Mouse (Mus musculus): ENCODE measurements at regions not wholly inside any gene's neighbourhood (a gene's known extent, or its start where the extent isn't known, plus 50 kb on each side); places are given as distances from the start of the nearest gene placed in this dataset.

DNA sequence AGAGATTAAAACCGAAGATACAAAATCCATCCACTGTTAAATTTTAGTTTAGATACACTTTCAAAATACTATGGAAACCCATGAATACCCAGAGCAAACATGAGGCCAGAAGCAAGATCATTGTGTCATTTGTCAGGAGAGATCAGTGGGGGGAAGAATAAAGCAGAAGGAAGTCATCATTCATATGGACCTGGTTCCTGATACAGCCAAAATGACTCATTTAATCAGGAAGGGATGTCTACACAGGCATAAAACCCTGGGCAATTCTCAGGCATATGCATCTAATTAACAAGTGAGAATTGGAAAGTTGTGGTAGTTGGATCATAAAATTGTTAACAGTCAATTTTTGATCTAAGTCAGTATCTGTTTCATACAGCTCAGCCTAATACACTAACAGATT, 379.2 kb upstream of the Cited2 start:
- Histone ChIP-seq H3K4me2 (ENCODE audit: low read depth, low read length) (no peak overlapping the region), H3K4me1 (ENCODE audit: insufficient read depth) (no peaks in the 10 kb centered on the region), H3K4me3 (ENCODE audit: low read depth, low read length) (no peak overlapping the region), H3K27me3 (ENCODE audit: insufficient read depth, low read length) (no peaks in the 10 kb centered on the region), H3K9me3 (ENCODE audit: low read length) (no peaks in the 10 kb centered on the region), H3K36me3 (replicated peaks; ENCODE audit: insufficient read depth, low read length) (no peaks in the 10 kb centered on the region), H3K9ac (replicated peaks) (no peak overlapping the region), H3K27ac (ENCODE audit: low read depth) (no peak overlapping the region)
- no peak for TF ChIP-seq CTCF (IDR thresholded peaks at IDR 0.05; ENCODE audit: low read depth)
- no peak for TF ChIP-seq EP300 (IDR thresholded peaks at IDR 0.05; ENCODE audit: low read depth)
- ATAC-seq, result no peak
- no peak for DNase-seq
- WGBS (ENCODE audit: insufficient replicate concordance), result 67% methylated on average over 1 of the region's 1 CpGs

- 0 out of 2 replicates have a peak, but pooled peaks cover 2% of the 10 kb centered on the region for H3K4me1 ChIP-seq (ENCODE audit: insufficient read depth)
- DNase-seq (no peak), ATAC-seq (no peak)
- no peaks in the 10 kb centered on the region for H3K36me3 ChIP-seq (replicated peaks; ENCODE audit: insufficient read depth, low read length)
- no peak overlapping the region for H3K27ac ChIP-seq (ENCODE audit: low read depth)
- H3K9me3 ChIP-seq (ENCODE audit: low read length), result no peaks in the 10 kb centered on the region
- TF ChIP-seq EP300 (IDR thresholded peaks at IDR 0.05; ENCODE audit: low read depth) (no peak), CTCF (IDR thresholded peaks at IDR 0.05; ENCODE audit: low read depth) (no peak)
- no peak overlapping the region for H3K4me2 ChIP-seq (ENCODE audit: low read depth, low read length)
- WGBS (ENCODE audit: insufficient replicate concordance), result 83% methylated on average over 14 of the region's 14 CpGs
- H3K4me3 ChIP-seq (ENCODE audit: low read depth, low read length), result no peak overlapping the region
- H3K9ac ChIP-seq (replicated peaks), result no peak overlapping the region
- H3K27me3 ChIP-seq (ENCODE audit: insufficient read depth, low read length), result no peaks in the 10 kb centered on the region
These were observed 370.6 kb upstream of the Cited2 start for GRCm38 (mm10) chr10:17352202-17352994.

DNA sequence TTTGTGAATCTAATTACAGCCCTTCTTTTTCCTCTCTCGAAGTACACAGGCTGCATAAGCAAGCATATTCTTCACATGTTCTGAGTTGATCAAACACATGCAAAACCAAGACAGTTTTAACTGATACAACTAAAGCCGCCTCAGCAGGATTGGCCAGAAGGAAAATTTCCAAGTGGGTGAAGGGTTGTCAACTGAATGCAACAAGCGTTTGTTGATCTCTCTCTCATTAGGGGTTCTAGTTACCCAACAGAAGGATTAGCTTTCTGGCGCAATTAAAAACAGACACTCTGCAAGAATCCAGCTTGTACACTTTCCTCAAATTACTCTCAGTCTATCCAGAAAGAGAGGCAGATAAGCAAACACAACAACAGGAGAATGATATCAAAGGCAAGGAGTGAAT, 367.5 kb upstream of the Cited2 start:
- Histone ChIP-seq H3K4me1 (ENCODE audit: insufficient read depth) (0 out of 2 replicates have a peak, but pooled peaks cover 2% of the 10 kb centered on the region), H3K9ac (replicated peaks) (no peak overlapping the region), H3K4me3 (ENCODE audit: low read depth, low read length) (no peak overlapping the region), H3K9me3 (ENCODE audit: low read length) (no peaks in the 10 kb centered on the region), H3K27ac (ENCODE audit: low read depth) (no peak overlapping the region), H3K4me2 (ENCODE audit: low read depth, low read length) (no peak overlapping the region), H3K27me3 (ENCODE audit: insufficient read depth, low read length) (no peaks in the 10 kb centered on the region), H3K36me3 (replicated peaks; ENCODE audit: insufficient read depth, low read length) (no peaks in the 10 kb centered on the region)
- 63% methylated on average over 4 of the region's 4 CpGs for WGBS (ENCODE audit: insufficient replicate concordance)
- TF ChIP-seq CTCF (IDR thresholded peaks at IDR 0.05; ENCODE audit: low read depth) (no peak), EP300 (IDR thresholded peaks at IDR 0.05; ENCODE audit: low read depth) (no peak)
- DNase-seq (no peak), ATAC-seq (no peak)

DNA sequence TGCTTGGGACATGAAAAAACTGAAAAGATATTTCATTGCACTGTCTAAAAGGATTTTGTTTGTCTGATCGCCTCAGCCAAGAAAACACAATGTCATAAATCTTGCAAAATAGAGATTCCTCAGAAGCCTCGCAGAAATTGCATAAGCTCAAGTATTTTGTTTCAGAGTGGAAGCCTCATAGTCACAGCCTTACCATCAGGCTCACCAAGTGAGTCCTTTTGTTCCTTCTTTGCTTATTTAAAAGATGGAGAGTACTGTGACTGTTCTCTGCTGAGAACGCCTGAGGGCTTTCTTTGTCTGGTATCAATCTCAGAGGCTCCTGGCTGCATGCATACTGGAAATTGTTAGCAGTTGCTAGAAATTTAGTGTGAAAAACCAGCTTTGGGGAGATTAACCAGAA, 367.0 kb upstream of the Cited2 start:
- WGBS (ENCODE audit: insufficient replicate concordance), result 45% methylated on average over 3 of the region's 3 CpGs
- no peak for DNase-seq
- 0 out of 2 replicates have a peak, but pooled peaks cover 2% of the 10 kb centered on the region for H3K4me1 ChIP-seq (ENCODE audit: insufficient read depth)
- no peaks in the 10 kb centered on the region for H3K36me3 ChIP-seq (replicated peaks; ENCODE audit: insufficient read depth, low read length)
- no peak for ATAC-seq
- H3K4me2 ChIP-seq (ENCODE audit: low read depth, low read length), result no peak overlapping the region
- TF ChIP-seq EP300 (IDR thresholded peaks at IDR 0.05; ENCODE audit: low read depth), result no peak
- no peak for TF ChIP-seq CTCF (IDR thresholded peaks at IDR 0.05; ENCODE audit: low read depth)
- no peak overlapping the region for H3K27ac ChIP-seq (ENCODE audit: low read depth)
- H3K4me3 ChIP-seq (ENCODE audit: low read depth, low read length), result no peak overlapping the region
- no peaks in the 10 kb centered on the region for H3K27me3 ChIP-seq (ENCODE audit: insufficient read depth, low read length)
- H3K9me3 ChIP-seq (ENCODE audit: low read length), result no peaks in the 10 kb centered on the region
- no peak overlapping the region for H3K9ac ChIP-seq (replicated peaks)

- H3K9me3 ChIP-seq (ENCODE audit: low read length), result no peaks in the 10 kb centered on the region
- H3K27me3 ChIP-seq (ENCODE audit: insufficient read depth, low read length), result no peaks in the 10 kb centered on the region
- DNase-seq (no peak), ATAC-seq (no peak)
- no peak overlapping the region for H3K4me2 ChIP-seq (ENCODE audit: low read depth, low read length)
- no peak overlapping the region for H3K4me3 ChIP-seq (ENCODE audit: low read depth, low read length)
- H3K4me1 ChIP-seq (ENCODE audit: insufficient read depth), result no peaks in the 10 kb centered on the region
- TF ChIP-seq CTCF (IDR thresholded peaks at IDR 0.05; ENCODE audit: low read depth) (no peak), EP300 (IDR thresholded peaks at IDR 0.05; ENCODE audit: low read depth) (no peak)
- H3K27ac ChIP-seq (ENCODE audit: low read depth), result no peak overlapping the region
- H3K9ac ChIP-seq (replicated peaks), result no peak overlapping the region
- no peaks in the 10 kb centered on the region for H3K36me3 ChIP-seq (replicated peaks; ENCODE audit: insufficient read depth, low read length)
- 69% methylated on average over 3 of the region's 3 CpGs for WGBS (ENCODE audit: insufficient replicate concordance)
These were observed 360.4 kb upstream of the Cited2 start for GRCm38 (mm10) chr10:17362643-17363042.

GRCm38 (mm10) chr10:17366042-17366740, 356.8 kb upstream of the Cited2 start:
- no peaks in the 10 kb centered on the region for H3K9me3 ChIP-seq (ENCODE audit: low read length)
- no peak overlapping the region for H3K4me3 ChIP-seq (ENCODE audit: low read depth, low read length)
- H3K4me2 ChIP-seq (ENCODE audit: low read depth, low read length), result 0 out of 2 replicates have a peak overlapping the region, but pooled peaks have one; percentile 6
- no peak overlapping the region for H3K27ac ChIP-seq (ENCODE audit: low read depth)
- H3K27me3 ChIP-seq (ENCODE audit: insufficient read depth, low read length), result no peaks in the 10 kb centered on the region
- WGBS (ENCODE audit: insufficient replicate concordance), result 40% methylated on average over 3 of the region's 3 CpGs
- H3K36me3 ChIP-seq (replicated peaks; ENCODE audit: insufficient read depth, low read length), result no peaks in the 10 kb centered on the region
- DNase-seq (no peak), ATAC-seq (no peak)
- H3K9ac ChIP-seq (replicated peaks), result no peak overlapping the region
- TF ChIP-seq EP300 (IDR thresholded peaks at IDR 0.05; ENCODE audit: low read depth) (no peak), CTCF (IDR thresholded peaks at IDR 0.05; ENCODE audit: low read depth) (no peak)
- no peaks in the 10 kb centered on the region for H3K4me1 ChIP-seq (ENCODE audit: insufficient read depth)

Data from liver, postnatal 0 days (tissue).